Mouse (Mus musculus) intestine, embryonic 15.5 days (tissue): Measurements from ENCODE around the gene Gm29776. TPM values are rescaled to one million over a fixed set of nuclear protein-coding genes. Genes with fewer than 3 reads are reported as not detected.
A peak's percentile ranks its signal among the peaks of the same experiment; 100 is the strongest.

Source experiments
- ATAC-seq: fragments of 200-750 bp; cut with Nextera tagmentation; 2 replicates; pipeline ENCODE4 v1.8.0; 2017; ENCODE audit warnings: moderate TSS enrichment, moderate library complexity
- H3K27ac ChIP-seq: fragments of 300-500 bp; sonication (generic); 2 replicates; pipeline ENCODE4 v1.5.1; 2015; ENCODE audit warnings: mild to moderate bottlenecking, inconsistent platforms
- H3K27me3 ChIP-seq: fragments of 300-500 bp; sonication (generic); replicated peaks from 2 replicates; pipeline ENCODE4 v1.6.1; 2015; ENCODE audit warnings: inconsistent platforms
- H3K36me3 ChIP-seq: fragments of 300-500 bp; sonication (generic); 2 replicates; pipeline ENCODE4 v1.6.1; 2015; ENCODE audit warnings: inconsistent platforms
- H3K4me1 ChIP-seq: fragments of 300-500 bp; sonication (generic); replicated peaks from 2 replicates; pipeline ENCODE4 v1.6.1; 2015; ENCODE audit warnings: inconsistent platforms
- H3K4me2 ChIP-seq: fragments of 300-500 bp; sonication (generic); replicated peaks from 2 replicates; pipeline ENCODE4 v1.6.1; 2015; ENCODE audit warnings: mild to moderate bottlenecking, inconsistent platforms
- H3K4me3 ChIP-seq: fragments of 300-500 bp; sonication (generic); replicated peaks from 2 replicates; pipeline ENCODE4 v1.5.1; 2015; ENCODE audit warnings: inconsistent platforms
- H3K9ac ChIP-seq: fragments of 300-500 bp; sonication (generic); 2 replicates; pipeline ENCODE4 v1.6.1; 2015; ENCODE audit warnings: inconsistent platforms
- H3K9me3 ChIP-seq: fragments of 300-500 bp; sonication (generic); 2 replicates; pipeline ENCODE4 v1.6.1; 2016; ENCODE audit warnings: inconsistent platforms
- WGBS: fragments of 180-500 bp; shearing (Covaris S2); methylation state at CpG from one replicate; pipeline ENCODE4 v1.1.7; 2015; 5-methylcytosine and 5-hydroxymethylcytosine counted together
- polyA plus RNA-seq: library from polyadenylated mRNA; unstranded; fragments of >200 nt; fragmentation: Nextera tagmentation; extraction: Ambion mirVana; gene quantifications from 2 replicates; pipeline ENCODE4 v1.2.1, GENCODE M21; 2015

Gene Gm29776
- polyA plus RNA-seq, 1 experiment from 2014 or later: 0.11 TPM

- no peak for ATAC-seq
- Histone ChIP-seq H3K36me3 (peaks cover 26% of the 10 kb centered on the region), H3K4me1 (no peaks in the 10 kb centered on the region), H3K4me3 (no peak overlapping the region), H3K9me3 (no peaks in the 10 kb centered on the region), H3K4me2 (no peak overlapping the region), H3K9ac (no peak overlapping the region), H3K27me3 (no peaks in the 10 kb centered on the region), H3K27ac (no peak overlapping the region)
- WGBS: 85% methylated on average over 5 of the region's 5 CpGs
Measured at GRCm38 (mm10) chr14:54676290-54676689, 22.3 kb downstream of the Gm29776 start.

GRCm38 (mm10) chr14:54674317-54674716, 24.3 kb downstream of the Gm29776 start:
- H3K9me3 ChIP-seq: no peaks in the 10 kb centered on the region
- no peaks in the 10 kb centered on the region for H3K4me1 ChIP-seq
- ATAC-seq: no peak
- no peaks in the 10 kb centered on the region for H3K27me3 ChIP-seq
- no peak overlapping the region for H3K27ac ChIP-seq
- H3K4me2 ChIP-seq: no peak overlapping the region
- peaks cover 26% of the 10 kb centered on the region for H3K36me3 ChIP-seq
- no peak overlapping the region for H3K9ac ChIP-seq
- WGBS: 69% methylated on average over 2 of the region's 2 CpGs
- H3K4me3 ChIP-seq: no peak overlapping the region

- Histone ChIP-seq H3K36me3 (peaks cover 30% of the 10 kb centered on the region), H3K4me2 (no peak overlapping the region), H3K9ac (no peak overlapping the region), H3K27ac (no peak overlapping the region), H3K4me3 (no peak overlapping the region), H3K4me1 (no peaks in the 10 kb centered on the region), H3K27me3 (no peaks in the 10 kb centered on the region), H3K9me3 (no peaks in the 10 kb centered on the region)
- no peak for ATAC-seq
- WGBS: 75% methylated on average over 4 of the region's 4 CpGs
Measured at GRCm38 (mm10) chr14:54669381-54669780, 29.3 kb downstream of the Gm29776 start.

DNA sequence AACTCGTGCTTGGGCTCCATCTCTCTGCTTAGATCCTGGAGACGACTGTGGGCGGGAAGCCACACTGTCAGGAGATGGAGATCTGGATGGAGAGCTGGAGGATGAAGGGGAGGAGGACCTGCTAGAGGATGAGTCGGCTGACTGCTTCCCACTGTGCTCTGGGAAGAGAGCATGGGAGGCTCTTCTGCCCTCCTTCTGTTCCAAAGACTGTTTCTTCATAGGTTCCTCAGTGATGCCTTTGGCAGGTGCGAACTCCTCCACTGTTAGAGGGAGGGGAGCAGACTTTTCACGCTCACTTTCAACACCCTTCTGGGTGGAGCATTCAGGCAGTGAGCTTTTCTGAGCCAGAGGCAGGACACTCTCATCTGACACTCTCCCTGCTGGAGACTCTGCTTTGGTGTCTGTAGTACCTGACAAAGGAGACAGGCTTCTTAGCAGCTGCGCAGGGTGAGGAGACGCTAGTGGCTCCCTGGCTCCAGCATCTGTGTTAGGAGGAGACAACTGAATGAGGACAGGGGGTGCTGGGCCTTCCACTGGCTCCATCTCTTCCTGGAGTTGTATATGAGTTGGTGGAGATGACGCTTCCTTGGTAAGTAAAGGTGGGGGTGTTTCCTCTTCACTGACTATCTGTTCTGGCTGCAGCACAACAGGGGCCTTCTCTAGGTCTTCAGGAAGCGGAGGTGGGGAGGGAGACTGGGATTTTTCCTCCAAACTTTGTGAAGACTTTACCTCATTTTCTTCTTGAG, 34.0 kb downstream of the Gm29776 start:
- no peak overlapping the region for H3K4me3 ChIP-seq
- no peaks in the 10 kb centered on the region for H3K4me1 ChIP-seq
- H3K36me3 ChIP-seq: peaks cover 57% of the 10 kb centered on the region
- H3K4me2 ChIP-seq: no peak overlapping the region
- H3K9ac ChIP-seq: no peak overlapping the region
- no peak overlapping the region for H3K27ac ChIP-seq
- 91% methylated on average over 10 of the region's 10 CpGs for WGBS
- no peaks in the 10 kb centered on the region for H3K9me3 ChIP-seq
- H3K27me3 ChIP-seq: no peaks in the 10 kb centered on the region
- no peak for ATAC-seq

GRCm38 (mm10) chr14:54660009-54660408, 38.6 kb downstream of the Gm29776 start:
- H3K9ac ChIP-seq: no peak overlapping the region
- H3K27me3 ChIP-seq: no peaks in the 10 kb centered on the region
- H3K27ac ChIP-seq: no peak overlapping the region
- no peak for ATAC-seq
- WGBS: 88% methylated on average over 2 of the region's 2 CpGs
- H3K36me3 ChIP-seq: peaks cover 62% of the 10 kb centered on the region
- H3K9me3 ChIP-seq: no peaks in the 10 kb centered on the region
- no peak overlapping the region for H3K4me3 ChIP-seq
- H3K4me2 ChIP-seq: no peak overlapping the region
- no peaks in the 10 kb centered on the region for H3K4me1 ChIP-seq

DNA sequence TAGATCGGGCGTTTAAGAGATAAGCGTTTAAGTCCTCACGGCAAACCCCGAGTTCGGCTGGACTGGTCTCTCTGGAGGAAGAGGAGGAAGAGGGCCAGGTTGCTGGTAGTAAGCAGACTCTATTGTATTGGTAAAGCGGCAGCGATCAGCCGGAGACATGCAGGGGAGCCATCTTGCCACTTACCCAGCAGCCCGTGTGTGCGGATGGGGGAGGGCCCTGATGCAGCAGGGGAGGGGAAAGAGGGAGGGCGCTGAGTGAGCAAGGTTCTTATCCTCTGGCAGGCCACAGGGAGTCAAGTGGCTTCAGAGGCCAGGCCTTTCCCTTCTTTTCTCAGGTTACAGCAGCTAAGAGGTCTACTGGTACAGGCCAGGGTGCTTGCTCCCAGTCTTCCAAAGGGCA, 45.1 kb downstream of the Gm29776 start:
- peaks cover 24% of the 10 kb centered on the region for H3K4me1 ChIP-seq
- H3K27ac ChIP-seq: peak overlapping the region; percentile 77
- peak overlapping the region; percentile 65 for H3K9ac ChIP-seq
- H3K4me2 ChIP-seq: peak overlapping the region; percentile 62
- WGBS: under 1% methylated on average over 12 of the region's 12 CpGs
- peak; percentile 91 for ATAC-seq
- peak overlapping the region; percentile 66 for H3K4me3 ChIP-seq
- no peaks in the 10 kb centered on the region for H3K27me3 ChIP-seq
- peaks cover 45% of the 10 kb centered on the region for H3K36me3 ChIP-seq
- no peaks in the 10 kb centered on the region for H3K9me3 ChIP-seq

- peaks cover 24% of the 10 kb centered on the region for H3K4me1 ChIP-seq
- H3K27ac ChIP-seq: peak overlapping the region; percentile 77; the same call in 1 of the 2 replicates
- no peaks in the 10 kb centered on the region for H3K9me3 ChIP-seq
- H3K36me3 ChIP-seq: peaks cover 48% of the 10 kb centered on the region
- peak overlapping the region; percentile 62 for H3K4me2 ChIP-seq
- H3K4me3 ChIP-seq: peak overlapping the region; percentile 66
- 2% methylated on average over 7 of the region's 7 CpGs for WGBS
- H3K9ac ChIP-seq: peak overlapping the region; percentile 65
- no peak for ATAC-seq
- no peaks in the 10 kb centered on the region for H3K27me3 ChIP-seq
Measured at GRCm38 (mm10) chr14:54652787-54653186, 45.8 kb downstream of the Gm29776 start.

DNA sequence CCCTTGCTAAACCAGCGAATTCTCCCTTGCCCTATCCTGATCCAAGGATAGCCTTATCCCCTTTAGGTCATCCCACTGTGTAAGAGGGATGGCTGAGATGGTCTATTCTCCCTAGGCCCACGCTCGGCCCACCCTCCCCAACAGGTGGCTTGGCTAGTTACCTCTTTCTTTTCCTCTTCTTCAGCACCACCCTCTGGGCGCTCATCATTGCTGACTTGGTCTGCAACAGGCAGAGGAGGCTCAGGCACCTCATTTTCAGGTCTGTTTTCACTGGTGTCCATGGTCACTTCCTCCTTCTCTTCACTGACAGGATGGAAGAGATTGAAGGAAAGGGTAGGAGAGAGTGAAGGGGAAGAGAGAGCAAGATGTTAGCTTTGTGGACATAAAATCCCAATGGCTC, 47.1 kb downstream of the Gm29776 start:
- H3K36me3 ChIP-seq: peaks cover 50% of the 10 kb centered on the region
- WGBS: 75% methylated on average over 4 of the region's 4 CpGs
- no peak for ATAC-seq
- H3K4me3 ChIP-seq: no peak overlapping the region
- no peak overlapping the region for H3K9ac ChIP-seq
- no peaks in the 10 kb centered on the region for H3K27me3 ChIP-seq
- no peaks in the 10 kb centered on the region for H3K9me3 ChIP-seq
- peak overlapping the region; percentile 40; the same call in 1 of the 2 replicates for H3K27ac ChIP-seq
- 0 out of 2 replicates have a peak overlapping the region, but pooled peaks have one; percentile 7 for H3K4me2 ChIP-seq
- peaks cover 24% of the 10 kb centered on the region for H3K4me1 ChIP-seq

GRCm38 (mm10) chr14:54650621-54651454, 47.8 kb downstream of the Gm29776 start:
- 61% methylated on average over 23 of the region's 23 CpGs for WGBS
- no peaks in the 10 kb centered on the region for H3K27me3 ChIP-seq
- ATAC-seq: peak; percentile 46
- peak overlapping the region; percentile 40; the same call in 1 of the 2 replicates for H3K27ac ChIP-seq
- H3K4me1 ChIP-seq: peaks cover 24% of the 10 kb centered on the region
- no peaks in the 10 kb centered on the region for H3K9me3 ChIP-seq
- H3K36me3 ChIP-seq: peaks cover 49% of the 10 kb centered on the region
- H3K9ac ChIP-seq: no peak overlapping the region
- no peak overlapping the region for H3K4me3 ChIP-seq
- H3K4me2 ChIP-seq: 0 out of 2 replicates have a peak overlapping the region, but pooled peaks have one; percentile 7

GRCm38 (mm10) chr14:54647900-54648299, 50.7 kb downstream of the Gm29776 start:
- Histone ChIP-seq H3K4me1 (peaks cover 16% of the 10 kb centered on the region), H3K36me3 (peaks cover 75% of the 10 kb centered on the region), H3K27ac (no peak overlapping the region), H3K27me3 (no peaks in the 10 kb centered on the region), H3K4me3 (no peak overlapping the region), H3K9me3 (no peaks in the 10 kb centered on the region), H3K9ac (no peak overlapping the region), H3K4me2 (no peak overlapping the region)
- ATAC-seq: no peak
- WGBS: 78% methylated on average over 4 of the region's 4 CpGs

DNA sequence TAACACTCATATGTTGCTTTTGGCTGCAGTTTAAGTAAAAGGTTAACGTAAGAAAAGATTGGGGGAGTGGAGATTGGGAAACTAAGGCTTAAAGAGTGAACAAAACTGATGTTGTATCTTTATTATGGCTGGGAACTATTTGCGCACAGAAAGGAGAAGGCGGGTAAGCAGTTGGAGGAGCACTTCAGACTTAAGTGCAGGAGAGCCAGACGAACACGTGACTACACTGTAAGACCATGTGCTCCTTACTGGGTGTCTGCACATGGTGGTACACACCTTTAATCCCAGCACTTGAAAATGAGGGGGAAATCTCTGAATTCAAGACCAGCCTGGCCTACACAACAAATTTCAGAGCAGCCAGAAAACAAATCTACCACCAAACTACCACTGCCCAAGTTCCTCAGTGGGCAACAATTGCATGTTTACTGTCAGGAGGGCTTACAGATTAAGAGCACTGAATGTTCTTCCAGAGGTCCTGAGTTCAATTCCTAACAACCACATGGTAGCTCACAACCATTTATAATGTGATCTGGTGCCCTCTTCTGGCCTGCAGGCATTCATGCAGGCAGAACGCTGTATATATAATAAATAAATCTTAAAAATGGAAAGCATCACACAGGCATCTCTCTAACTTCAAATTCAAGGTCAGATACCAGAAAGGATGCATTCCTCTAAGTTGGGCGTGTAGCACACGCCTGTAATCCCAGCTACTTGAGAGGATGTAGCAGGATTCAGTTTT, 51.6 kb downstream of the Gm29776 start:
- ATAC-seq: no peak
- Histone ChIP-seq H3K4me1 (peaks cover 10% of the 10 kb centered on the region), H3K9ac (no peak overlapping the region), H3K36me3 (peaks cover 82% of the 10 kb centered on the region), H3K4me3 (no peak overlapping the region), H3K27me3 (no peaks in the 10 kb centered on the region), H3K9me3 (no peaks in the 10 kb centered on the region), H3K27ac (no peak overlapping the region), H3K4me2 (no peak overlapping the region)
- 89% methylated on average over 8 of the region's 8 CpGs for WGBS

- Histone ChIP-seq H3K4me2 (no peak overlapping the region), H3K27me3 (no peaks in the 10 kb centered on the region), H3K4me3 (no peak overlapping the region), H3K36me3 (peaks cover 79% of the 10 kb centered on the region), H3K27ac (no peak overlapping the region), H3K4me1 (peaks cover 8% of the 10 kb centered on the region; the same call in 1 of the 2 replicates), H3K9ac (no peak overlapping the region), H3K9me3 (no peaks in the 10 kb centered on the region)
- WGBS: 91% methylated on average over 17 of the region's 17 CpGs
- ATAC-seq: no peak
Measured at GRCm38 (mm10) chr14:54646455-54646854, 52.2 kb downstream of the Gm29776 start.
